Mouse (Mus musculus) hindbrain, embryonic 15.5 days (tissue): ENCODE measurements around the gene Mepce. TPM values are rescaled to one million over a fixed set of nuclear protein-coding genes. Genes with fewer than 3 reads are reported as not detected.

Experiments used
- ATAC-seq: fragments of 200-750 bp; cut with Nextera tagmentation; 2 replicates; pipeline ENCODE4 v1.8.0; 2017; ENCODE audit warnings: low read depth, moderate number of reproducible peaks, moderate TSS enrichment; ENCODE audit not compliant: low FRiP score
- H3K27ac ChIP-seq: fragments of 300-500 bp; sonication (generic); replicated peaks from 2 replicates; pipeline ENCODE4 v1.5.1; 2015; ENCODE audit warnings: mild to moderate bottlenecking, inconsistent platforms
- H3K27me3 ChIP-seq: fragments of 300-500 bp; sonication (generic); 2 replicates; pipeline ENCODE4 v1.6.1; 2015; ENCODE audit warnings: control low read depth, inconsistent platforms
- H3K36me3 ChIP-seq: fragments of 300-500 bp; sonication (generic); 2 replicates; pipeline ENCODE4 v1.6.1; 2015; ENCODE audit warnings: control low read depth, inconsistent platforms
- H3K4me1 ChIP-seq: fragments of 300-500 bp; sonication (generic); replicated peaks from 2 replicates; pipeline ENCODE4 v1.6.1; 2015; ENCODE audit warnings: control low read depth, inconsistent platforms
- H3K4me2 ChIP-seq: fragments of 300-500 bp; sonication (generic); 2 replicates; pipeline ENCODE4 v1.6.1; 2015; ENCODE audit warnings: moderate library complexity, mild to moderate bottlenecking, inconsistent platforms
- H3K4me3 ChIP-seq: fragments of 300-500 bp; sonication (generic); 2 replicates; pipeline ENCODE4 v1.5.1; 2015; ENCODE audit warnings: mild to moderate bottlenecking, inconsistent platforms
- H3K9ac ChIP-seq: fragments of 300-500 bp; sonication (generic); 2 replicates; pipeline ENCODE4 v1.6.1; 2015; ENCODE audit warnings: inconsistent platforms
- H3K9me3 ChIP-seq: fragments of 300-500 bp; sonication (generic); 2 replicates; pipeline ENCODE4 v1.6.1; 2016; ENCODE audit warnings: control low read depth, inconsistent platforms
- WGBS: fragments of 180-500 bp; shearing (Covaris S2); methylation state at CpG from one replicate; pipeline ENCODE4 v1.1.7; 2015; 5-methylcytosine and 5-hydroxymethylcytosine counted together
- polyA plus RNA-seq: library from polyadenylated mRNA; unstranded; fragments of >200 nt; fragmentation: Nextera tagmentation; extraction: Ambion mirVana; gene quantifications from 2 replicates; pipeline ENCODE4 v1.2.1, GENCODE M21; 2015

The Mepce gene
- polyA plus RNA-seq, 1 experiment from 2014 or later = 11.0 TPM

GRCm38 (mm10) chr5:137823455-137824045 is 36.1 kb upstream of the Mepce start:
- H3K4me1 ChIP-seq = no peaks in the 10 kb centered on the region
- ATAC-seq = no peak
- no peaks in the 10 kb centered on the region for H3K9me3 ChIP-seq
- no peak overlapping the region for H3K9ac ChIP-seq
- H3K4me2 ChIP-seq = no peak overlapping the region
- H3K4me3 ChIP-seq = no peak overlapping the region
- 89% methylated on average over 6 of the region's 6 CpGs for WGBS
- H3K27me3 ChIP-seq = no peaks in the 10 kb centered on the region
- no peak overlapping the region for H3K27ac ChIP-seq
- no peaks in the 10 kb centered on the region for H3K36me3 ChIP-seq

GRCm38 (mm10) chr5:137822602-137823001 is 35.1 kb upstream of the Mepce start:
- WGBS = 73% methylated on average over 1 of the region's 1 CpGs
- no peak for ATAC-seq
- H3K4me1 ChIP-seq = no peaks in the 10 kb centered on the region
- no peak overlapping the region for H3K4me3 ChIP-seq
- no peak overlapping the region for H3K4me2 ChIP-seq
- H3K27me3 ChIP-seq = no peaks in the 10 kb centered on the region
- no peak overlapping the region for H3K27ac ChIP-seq
- H3K36me3 ChIP-seq = no peaks in the 10 kb centered on the region
- no peaks in the 10 kb centered on the region for H3K9me3 ChIP-seq
- H3K9ac ChIP-seq = no peak overlapping the region

- no peak for ATAC-seq
- no peak overlapping the region for H3K27ac ChIP-seq
- WGBS = 66% methylated on average over 4 of the region's 4 CpGs
- no peaks in the 10 kb centered on the region for H3K27me3 ChIP-seq
- no peak overlapping the region for H3K9ac ChIP-seq
- no peak overlapping the region for H3K4me2 ChIP-seq
- H3K36me3 ChIP-seq = no peaks in the 10 kb centered on the region
- no peak overlapping the region for H3K4me3 ChIP-seq
- no peaks in the 10 kb centered on the region for H3K9me3 ChIP-seq
- H3K4me1 ChIP-seq = no peaks in the 10 kb centered on the region
These were observed 34.7 kb upstream of the Mepce start for GRCm38 (mm10) chr5:137822126-137822525.

GRCm38 (mm10) chr5:137817466-137818222 is 30.2 kb upstream of the Mepce start:
- no peak overlapping the region for H3K4me2 ChIP-seq
- no peaks in the 10 kb centered on the region for H3K4me1 ChIP-seq
- no peaks in the 10 kb centered on the region for H3K27me3 ChIP-seq
- no peak overlapping the region for H3K27ac ChIP-seq
- 74% methylated on average over 4 of the region's 4 CpGs for WGBS
- no peak overlapping the region for H3K9ac ChIP-seq
- H3K36me3 ChIP-seq = no peaks in the 10 kb centered on the region
- ATAC-seq = no peak
- H3K4me3 ChIP-seq = no peak overlapping the region
- no peaks in the 10 kb centered on the region for H3K9me3 ChIP-seq

GRCm38 (mm10) chr5:137808316-137808715 is 20.9 kb upstream of the Mepce start:
- Histone ChIP-seq H3K4me2 (no peak overlapping the region), H3K27ac (no peak overlapping the region), H3K36me3 (no peaks in the 10 kb centered on the region), H3K4me3 (no peak overlapping the region), H3K4me1 (no peaks in the 10 kb centered on the region), H3K27me3 (no peaks in the 10 kb centered on the region), H3K9me3 (no peaks in the 10 kb centered on the region), H3K9ac (no peak overlapping the region)
- 91% methylated on average over 5 of the region's 5 CpGs for WGBS
- no peak for ATAC-seq

- Histone ChIP-seq H3K9ac (no peak overlapping the region), H3K4me1 (no peaks in the 10 kb centered on the region), H3K9me3 (no peaks in the 10 kb centered on the region), H3K4me2 (no peak overlapping the region), H3K27ac (no peak overlapping the region), H3K27me3 (no peaks in the 10 kb centered on the region), H3K36me3 (no peaks in the 10 kb centered on the region), H3K4me3 (no peak overlapping the region)
- no peak for ATAC-seq
- 79% methylated on average over 1 of the region's 1 CpGs for WGBS
These were observed 18.7 kb upstream of the Mepce start for GRCm38 (mm10) chr5:137806158-137806557.

- Histone ChIP-seq H3K9me3 (no peaks in the 10 kb centered on the region), H3K4me1 (no peaks in the 10 kb centered on the region), H3K9ac (no peak overlapping the region), H3K4me3 (no peak overlapping the region), H3K4me2 (no peak overlapping the region), H3K36me3 (no peaks in the 10 kb centered on the region), H3K27me3 (no peaks in the 10 kb centered on the region), H3K27ac (no peak overlapping the region)
- 88% methylated on average over 3 of the region's 3 CpGs for WGBS
- ATAC-seq = no peak
These were observed 13.5 kb upstream of the Mepce start for GRCm38 (mm10) chr5:137800917-137801316.

GRCm38 (mm10) chr5:137796606-137797005 is 9.2 kb upstream of the Mepce start:
- Histone ChIP-seq H3K27ac (no peak overlapping the region), H3K36me3 (no peaks in the 10 kb centered on the region), H3K4me3 (no peak overlapping the region), H3K4me1 (no peaks in the 10 kb centered on the region), H3K9me3 (no peaks in the 10 kb centered on the region), H3K4me2 (no peak overlapping the region), H3K27me3 (no peaks in the 10 kb centered on the region), H3K9ac (no peak overlapping the region)
- no peak for ATAC-seq
- WGBS = 87% methylated on average over 3 of the region's 3 CpGs

- no peak overlapping the region for H3K27ac ChIP-seq
- H3K9ac ChIP-seq = no peak overlapping the region
- H3K27me3 ChIP-seq = no peaks in the 10 kb centered on the region; the same call in 1 of the 2 replicates
- H3K36me3 ChIP-seq = no peaks in the 10 kb centered on the region
- no peak overlapping the region for H3K4me3 ChIP-seq
- H3K4me2 ChIP-seq = no peak overlapping the region
- no peak for ATAC-seq
- H3K4me1 ChIP-seq = peaks cover 6% of the 10 kb centered on the region
- H3K9me3 ChIP-seq = no peaks in the 10 kb centered on the region
These were observed 4.1 kb upstream of the Mepce start for GRCm38 (mm10) chr5:137791553-137791952.

- no peak overlapping the region for H3K4me2 ChIP-seq
- peaks cover 20% of the 10 kb centered on the region for H3K4me1 ChIP-seq
- H3K9me3 ChIP-seq = no peaks in the 10 kb centered on the region
- H3K36me3 ChIP-seq = no peaks in the 10 kb centered on the region
- no peak overlapping the region for H3K4me3 ChIP-seq
- whole genome bisulfite sequencing = 95% methylated on average over 2 of the region's 2 CpGs
- no peak for ATAC-seq
- H3K9ac ChIP-seq = no peak overlapping the region
- no peaks in the 10 kb centered on the region; the same call in 1 of the 2 replicates for H3K27me3 ChIP-seq
- no peak overlapping the region for H3K27ac ChIP-seq
These were observed 1.6 kb upstream of the Mepce start for GRCm38 (mm10) chr5:137788946-137789531.

- WGBS = 72% methylated on average over 24 of the region's 24 CpGs
- H3K4me2 ChIP-seq = peak overlapping the region; percentile 79
- peaks cover 29% of the 10 kb centered on the region for H3K4me1 ChIP-seq
- H3K4me3 ChIP-seq = peak overlapping the region; percentile 77
- 0 out of 2 replicates have a peak, but pooled peaks cover 3% of the 10 kb centered on the region for H3K36me3 ChIP-seq
- ATAC-seq = no peak
- peak overlapping the region; percentile 16; the same call in 1 of the 2 replicates for H3K9ac ChIP-seq
- no peak overlapping the region for H3K27ac ChIP-seq
- no peaks in the 10 kb centered on the region; the same call in 1 of the 2 replicates for H3K27me3 ChIP-seq
- H3K9me3 ChIP-seq = no peaks in the 10 kb centered on the region
These were observed 716 bp upstream of the Mepce start for GRCm38 (mm10) chr5:137788171-137788570.
